Mouse (Mus musculus) hindbrain, embryonic 14.5 days (tissue): Measurements from ENCODE around the gene Zfp830. TPM values are rescaled to one million over a fixed set of nuclear protein-coding genes. Genes with fewer than 3 reads are reported as not detected.

Source experiments
- ATAC-seq: fragments of 200-750 bp; cut with Nextera tagmentation; 2 replicates; pipeline ENCODE4 v1.8.0; 2017; ENCODE audit warnings: moderate number of reproducible peaks, mild to moderate bottlenecking, moderate TSS enrichment, moderate library complexity; ENCODE audit not compliant: low FRiP score
- DNase-seq: peaks from one replicate; pipeline ENCODE4 v3.0.0-alpha.2; 2015; ENCODE audit warnings: low spot score
- H3K27ac ChIP-seq: fragments of 300-500 bp; sonication (generic); 2 replicates; pipeline ENCODE4 v1.5.1; 2014; ENCODE audit warnings: mild to moderate bottlenecking, moderate library complexity
- H3K27me3 ChIP-seq: fragments of 300-500 bp; sonication (generic); 2 replicates; pipeline ENCODE4 v1.6.1; 2014; ENCODE audit warnings: mild to moderate bottlenecking, low read length, mixed read lengths; ENCODE audit not compliant: control insufficient read depth, insufficient read depth
- H3K36me3 ChIP-seq: fragments of 300-500 bp; sonication (generic); replicated peaks from 2 replicates; pipeline ENCODE4 v1.6.1; 2014; ENCODE audit not compliant: control insufficient read depth, insufficient read depth
- H3K4me1 ChIP-seq: fragments of 300-500 bp; sonication (generic); replicated peaks from 2 replicates; pipeline ENCODE4 v1.6.1; 2014; ENCODE audit warnings: antibody characterized with exemption, low read length, mixed read lengths; ENCODE audit not compliant: control insufficient read depth, insufficient read depth
- H3K4me2 ChIP-seq: fragments of 300-500 bp; sonication (generic); replicated peaks from 2 replicates; pipeline ENCODE4 v1.6.1; 2014; ENCODE audit warnings: mild to moderate bottlenecking, moderate library complexity
- H3K4me3 ChIP-seq: fragments of 300-500 bp; sonication (generic); replicated peaks from 2 replicates; pipeline ENCODE4 v1.5.1; 2014; ENCODE audit warnings: mild to moderate bottlenecking, low read length
- H3K9ac ChIP-seq: fragments of 300-500 bp; sonication (generic); 2 replicates; pipeline ENCODE4 v1.6.1; 2014
- H3K9me3 ChIP-seq: fragments of 300-500 bp; sonication (generic); 2 replicates; pipeline ENCODE4 v1.6.1; 2016; ENCODE audit warnings: low read length; ENCODE audit not compliant: control insufficient read depth
- WGBS: fragments of 180-500 bp; shearing (Covaris S2); extraction: QIAGEN DNeasy Blood & Tissue Kit; methylation state at CpG from one replicate; pipeline ENCODE4 v1.1.7; 2014; 5-methylcytosine and 5-hydroxymethylcytosine counted together
- polyA plus RNA-seq: library from polyadenylated mRNA; unstranded; fragments of >200 nt; fragmentation: Nextera tagmentation; extraction: Ambion mirVana; gene quantifications from 2 replicates; pipeline ENCODE4 v1.2.1, GENCODE M21; 2014

Zfp830 gene
- polyA plus RNA-seq, 1 experiment from 2014 or later, result 23.4 TPM

DNA sequence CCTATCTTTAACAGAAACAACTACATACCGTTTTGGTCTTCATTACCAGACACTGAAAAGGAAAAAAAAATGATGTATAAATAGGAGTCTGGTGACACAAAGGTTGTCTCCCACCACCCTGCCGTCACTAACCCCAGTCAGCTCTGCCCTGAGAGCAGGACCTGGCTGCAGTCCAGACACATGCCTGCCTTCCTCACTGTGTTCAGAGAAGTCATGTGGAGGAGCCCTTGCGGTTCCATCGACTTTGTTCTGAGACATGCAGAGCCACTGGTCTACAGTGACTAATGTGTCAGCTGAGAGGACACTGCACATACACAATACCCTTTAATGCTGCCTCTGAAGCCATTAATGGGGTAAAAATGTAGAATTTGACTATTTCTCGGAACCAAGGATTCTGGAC lies 44.3 kb downstream of the Zfp830 start:
- no peak overlapping the region for H3K4me3 ChIP-seq
- peaks cover 9% of the 10 kb centered on the region; the same call in 1 of the 2 replicates for H3K36me3 ChIP-seq
- H3K27ac ChIP-seq, result no peak overlapping the region
- DNase-seq, result no peak
- H3K27me3 ChIP-seq, result no peaks in the 10 kb centered on the region
- H3K9me3 ChIP-seq, result no peaks in the 10 kb centered on the region
- 55% methylated on average over 5 of the region's 5 CpGs for WGBS
- ATAC-seq, result no peak
- H3K4me2 ChIP-seq, result no peak overlapping the region
- no peak overlapping the region for H3K9ac ChIP-seq
- no peaks in the 10 kb centered on the region for H3K4me1 ChIP-seq

Other genes with a start within 250 kb of the Zfp830 start
- gene Cct6b, start within 50 bp of the Zfp830 start, polyA plus RNA-seq, result 0.09 and 0.14 TPM in 2 replicates
- gene Lig3, start 16.8 kb downstream of the Zfp830 start, polyA plus RNA-seq, result 26.0 and 35.8 TPM in 2 replicates
- 4.3 and 5.0 TPM in 2 replicates for gene Rffl, start 106.9 kb downstream of the Zfp830 start, polyA plus RNA-seq
- gene Rad51d, start 126.3 kb downstream of the Zfp830 start, polyA plus RNA-seq, result 14.0 and 14.3 TPM in 2 replicates
- 0.37 and 0.77 TPM in 2 replicates for gene Fndc8, start 127.8 kb downstream of the Zfp830 start, polyA plus RNA-seq
- 20.7 and 28.0 TPM in 2 replicates for gene Nle1, start 144.1 kb downstream of the Zfp830 start, polyA plus RNA-seq
- gene Unc45b, start 146.2 kb downstream of the Zfp830 start, polyA plus RNA-seq, result 1.1 and 2.0 TPM in 2 replicates
- gene Slfn5, start 187.0 kb downstream of the Zfp830 start, polyA plus RNA-seq, result 1.4 and 1.6 TPM in 2 replicates
- 1.8 and 2.7 TPM in 2 replicates for gene Slfn9, start 227.5 kb downstream of the Zfp830 start, polyA plus RNA-seq